Mouse (Mus musculus) liver, adult 2 months (tissue): ENCODE results near the gene C1ql4. TPM values are rescaled to one million over a fixed set of nuclear protein-coding genes. Genes with fewer than 3 reads are reported as not detected.

Experiments
- DNase-seq: peaks from one replicate; pipeline ENCODE4 v3.0.0-alpha.2; 2011; ENCODE audit warnings: low read depth, low spot score; ENCODE audit errors: extremely low read depth
- H3K27ac ChIP-seq: fragments of 200-500 bp; replicated peaks from 2 replicates; pipeline ENCODE4 v1.5.1; 2012; ENCODE audit warnings: low read depth, mild to moderate bottlenecking, control low read depth, inconsistent platforms, low read length; ENCODE audit not compliant: insufficient read depth
- H3K27me3 ChIP-seq: fragments of 200-500 bp; 2 replicates; pipeline ENCODE4 v1.6.1; 2012; ENCODE audit warnings: mild to moderate bottlenecking, moderate library complexity, low read length, inconsistent platforms; ENCODE audit not compliant: control insufficient read depth, insufficient read depth
- H3K36me3 ChIP-seq: fragments of 200-500 bp; 2 replicates; pipeline ENCODE4 v1.6.1; 2012; ENCODE audit warnings: low read length, inconsistent platforms; ENCODE audit not compliant: control insufficient read depth, insufficient read depth
- H3K4me1 ChIP-seq: fragments of 200-500 bp; 2 replicates; pipeline ENCODE4 v1.6.1; 2011; ENCODE audit warnings: low read length; ENCODE audit not compliant: control insufficient read depth, insufficient read depth
- H3K4me3 ChIP-seq: fragments of 200-500 bp; 2 replicates; pipeline ENCODE4 v1.5.1; 2011; ENCODE audit warnings: low read depth, mild to moderate bottlenecking, control low read depth, low read length, moderate library complexity; ENCODE audit not compliant: insufficient read depth
- H3K79me2 ChIP-seq: fragments of 200-500 bp; 2 replicates; pipeline ENCODE4 v1.6.1; 2012; ENCODE audit warnings: inconsistent platforms, mild to moderate bottlenecking, low read length, moderate library complexity; ENCODE audit not compliant: control insufficient read depth, insufficient read depth
- H3K9ac ChIP-seq: fragments of 200-500 bp; 2 replicates; pipeline ENCODE4 v1.6.1; 2012; ENCODE audit warnings: low read depth, mild to moderate bottlenecking, control low read depth, inconsistent platforms, low read length
- CTCF ChIP-seq: fragments of 200-500 bp; IDR thresholded peaks from 2 replicates; pipeline ENCODE4 v1.5.1; 2011; ENCODE audit warnings: low read depth, low read length, control low read depth
- POLR2A ChIP-seq: fragments of 200-500 bp; IDR thresholded peaks from 2 replicates; pipeline ENCODE4 v1.6.1; 2011; ENCODE audit warnings: low read length, control low read depth; ENCODE audit not compliant: insufficient read depth; ENCODE audit errors: extremely low read depth
- WGBS: fragments of 180-500 bp; shearing (Covaris S2); methylation state at CpG from one replicate; pipeline ENCODE4 v1.1.7; 2018; 5-methylcytosine and 5-hydroxymethylcytosine counted together
- polyA plus RNA-seq: library from polyadenylated mRNA; depleted of rRNA; stranded (reverse); fragments of >200 nt; gene quantifications from 2 replicates; pipeline ENCODE4 v1.2.3, GENCODE M21; 2012
- total RNA-seq: library from RNA; depleted of rRNA; stranded (reverse); fragments of >200 nt; gene quantifications from 2 replicates; pipeline ENCODE4 v1.2.3, GENCODE M21; 2014

Gene C1ql4
- total and polyA plus RNA-seq, 2 experiments: 0.11 TPM; not detected in 1

DNA sequence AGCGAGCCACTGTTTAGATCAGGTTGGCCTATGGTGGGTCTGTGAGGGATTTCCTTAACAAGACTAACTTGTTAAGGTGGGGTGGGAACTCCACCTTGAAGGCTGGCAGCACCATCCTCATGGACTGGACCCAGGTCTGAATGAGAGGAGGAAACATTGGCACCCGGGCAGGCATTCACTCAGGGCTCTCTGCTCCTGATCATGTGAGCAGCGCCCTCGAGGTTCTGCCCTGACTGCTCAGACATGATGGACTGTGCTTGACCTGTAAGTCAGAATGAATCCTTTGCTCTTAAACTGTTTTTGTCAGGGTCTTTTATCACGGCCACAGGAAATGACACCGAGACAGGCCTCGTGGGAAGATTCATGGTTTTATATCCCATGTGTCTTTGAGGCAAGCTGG lies 17.6 kb upstream of the C1ql4 start:
- Histone ChIP-seq H3K27me3 (no peaks in the 10 kb centered on the region), H3K9ac (no peak overlapping the region), H3K4me3 (no peak overlapping the region), H3K36me3 (peaks cover 25% of the 10 kb centered on the region), H3K79me2 (peaks cover 7% of the 10 kb centered on the region; the same call in 1 of the 2 replicates), H3K27ac (no peak overlapping the region), H3K4me1 (peaks cover 8% of the 10 kb centered on the region)
- TF ChIP-seq CTCF (no peak), POLR2A (no peak)
- WGBS: 69% methylated on average over 7 of the region's 7 CpGs
- DNase-seq: no peak

- H3K27ac ChIP-seq: peak overlapping the region; percentile 98
- H3K27me3 ChIP-seq: no peaks in the 10 kb centered on the region
- peak; percentile 14 for TF ChIP-seq CTCF
- no peak for TF ChIP-seq POLR2A
These were observed 12.4 kb upstream of the C1ql4 start for GRCm38 (mm10) chr15:99099984-99100383.

GRCm38 (mm10) chr15:99099139-99099556 lies 11.5 kb upstream of the C1ql4 start:
- no peaks in the 10 kb centered on the region for H3K27me3 ChIP-seq
- H3K36me3 ChIP-seq: peaks cover 14% of the 10 kb centered on the region
- peak overlapping the region; percentile 92 for H3K9ac ChIP-seq
- TF ChIP-seq CTCF: peak; percentile 92
- TF ChIP-seq POLR2A: peak; percentile 68; the same call in 1 of the 2 replicates
- peak; percentile 97 for DNase-seq
- H3K4me3 ChIP-seq: peak overlapping the region; percentile 89
- H3K79me2 ChIP-seq: peaks cover 7% of the 10 kb centered on the region; the same call in 1 of the 2 replicates
- peak overlapping the region; percentile 98 for H3K27ac ChIP-seq
- WGBS: 2% methylated on average over 15 of the region's 15 CpGs
- H3K4me1 ChIP-seq: peaks cover 20% of the 10 kb centered on the region

More at GRCm38 (mm10) chr15:99099984-99100383, 12.4 kb upstream of the C1ql4 start:
- Histone ChIP-seq H3K4me1 (peaks cover 20% of the 10 kb centered on the region), H3K4me3 (peak overlapping the region; percentile 89), H3K36me3 (peaks cover 19% of the 10 kb centered on the region), H3K79me2 (peaks cover 7% of the 10 kb centered on the region; the same call in 1 of the 2 replicates), H3K9ac (peak overlapping the region; percentile 92)
- 21% methylated on average over 3 of the region's 3 CpGs for WGBS
- peak; percentile 75 for DNase-seq

GRCm38 (mm10) chr15:99098493-99098861 lies 10.9 kb upstream of the C1ql4 start:
- Histone ChIP-seq H3K79me2 (peaks cover 7% of the 10 kb centered on the region; the same call in 1 of the 2 replicates), H3K27ac (peak overlapping the region; percentile 59), H3K27me3 (no peaks in the 10 kb centered on the region), H3K36me3 (peaks cover 9% of the 10 kb centered on the region; the same call in 1 of the 2 replicates), H3K4me3 (peak overlapping the region; percentile 67; the same call in 1 of the 2 replicates), H3K4me1 (peaks cover 20% of the 10 kb centered on the region), H3K9ac (peak overlapping the region; percentile 71)
- no peak for DNase-seq
- TF ChIP-seq CTCF (no peak), POLR2A (no peak)
- 5% methylated on average over 9 of the region's 9 CpGs for WGBS

DNA sequence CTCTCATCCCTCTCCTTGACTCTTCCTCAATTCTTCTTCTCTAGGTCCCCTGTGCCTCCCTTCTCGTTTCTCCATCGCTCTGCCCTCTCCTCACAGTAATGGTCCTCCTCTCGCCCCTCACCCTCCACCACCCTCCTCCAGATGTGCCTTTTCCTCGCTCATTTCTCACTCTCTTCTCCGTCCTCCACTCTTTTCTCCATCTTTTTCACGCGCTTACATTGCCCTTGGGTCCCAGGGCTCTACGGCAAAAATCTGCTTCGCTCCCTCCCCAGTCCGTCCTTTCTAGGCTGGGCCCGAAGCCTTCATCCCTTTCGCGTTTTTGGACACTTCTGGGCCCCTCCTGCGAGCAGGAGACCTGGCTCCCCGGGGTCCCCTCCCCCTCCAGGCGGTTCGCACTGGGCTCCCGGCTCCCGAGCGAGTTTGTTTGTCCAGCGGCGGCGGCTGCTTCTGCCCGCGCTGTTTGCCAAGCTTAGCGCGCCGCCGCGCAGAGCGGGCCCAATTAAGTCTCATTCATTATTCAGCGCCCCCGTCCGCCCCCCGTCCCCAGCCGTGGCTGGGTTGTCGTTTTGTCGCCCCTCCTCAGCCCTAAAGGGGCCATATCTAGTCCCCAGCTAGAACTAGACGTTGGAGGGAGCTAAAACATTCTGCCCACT lies 10.3 kb upstream of the C1ql4 start:
- H3K4me3 ChIP-seq: peak overlapping the region; percentile 67
- peaks cover 20% of the 10 kb centered on the region for H3K4me1 ChIP-seq
- H3K27me3 ChIP-seq: no peaks in the 10 kb centered on the region
- H3K36me3 ChIP-seq: peaks cover 9% of the 10 kb centered on the region; the same call in 1 of the 2 replicates
- no peak for DNase-seq
- 2% methylated on average over 39 of the region's 39 CpGs for WGBS
- peaks cover 7% of the 10 kb centered on the region; the same call in 1 of the 2 replicates for H3K79me2 ChIP-seq
- H3K9ac ChIP-seq: peak overlapping the region; percentile 71
- TF ChIP-seq CTCF (no peak), POLR2A (no peak)
- peak overlapping the region; percentile 79 for H3K27ac ChIP-seq
